Comparison of ENCODE assay signal across 8 mouse cellular contexts in genomic region chr4:120747941-120748866, GRCm38 (mm10). TPM values are rescaled to one million over a fixed set of nuclear protein-coding genes. Genes with fewer than 3 reads are reported as not detected.
DNase-seq lines count a peak whose midpoint lies in the region; ATAC-seq and TF ChIP-seq lines count a peak whose summit lies in the region.

TSS of gene Kcnq4 (minus strand) at chr4:120748612.

- H3K9me3 ChIP-seq in forebrain, embryonic 14.5 days (replicated peaks; ENCODE audit: control insufficient read depth, low read length), result no peaks in the 10 kb centered on the region
- H3K9me3 ChIP-seq in limb, embryonic 12.5 days, result no peaks in the 10 kb centered on the region

- no peak for ATAC-seq in forebrain, embryonic 14.5 days
- ATAC-seq in limb, embryonic 12.5 days (ENCODE audit: insufficient number of reproducible peaks, insufficient read depth, low FRiP score, low TSS enrichment, low read depth), result no peak
- no peak for ATAC-seq in activated CD4-positive, CD25-positive, alpha-beta regulatory T cell, adult 4 months

- 0 out of 2 replicates have a peak, but pooled peaks cover 2% of the 10 kb centered on the region for H3K4me1 ChIP-seq in lung, adult 2 months (ENCODE audit: control insufficient read depth, insufficient read depth, low read length)
- peaks cover 4% of the 10 kb centered on the region; the same call in 1 of the 2 replicates for H3K4me1 ChIP-seq in forebrain, embryonic 14.5 days (ENCODE audit: control insufficient read depth, insufficient read depth, low read length)
- H3K4me1 ChIP-seq in limb, embryonic 12.5 days (replicated peaks), result peaks cover 15% of the 10 kb centered on the region; the same call in 1 of the 2 replicates

- no peak for DNase-seq in lung, adult 2 months
- no peak for DNase-seq in lung, postnatal 25 days (ENCODE audit: low spot score)
- no peak for DNase-seq in forebrain, embryonic 14.5 days (ENCODE audit: low spot score)
- DNase-seq in retina, postnatal 1 day, result peak; percentile 39
- no peak for DNase-seq in cerebellum, adult 18-20 months
- no peak for DNase-seq in cerebellum, postnatal 10 days

- no peak within 1 kb of the TSS for H3K27ac ChIP-seq in forebrain, embryonic 14.5 days (ENCODE audit: low read depth, low read length)
- no peak within 1 kb of the TSS for H3K27ac ChIP-seq in limb, embryonic 12.5 days

- no peak for TF ChIP-seq POLR2A in lung, adult 2 months (IDR thresholded peaks at IDR 0.05; ENCODE audit: borderline replicate concordance, extremely low read depth, low read depth, low read length)

- TF ChIP-seq CTCF in lung, adult 2 months (IDR thresholded peaks at IDR 0.05; ENCODE audit: insufficient read depth, low read length), result no peak

- no peaks in the 10 kb centered on the region for H3K36me3 ChIP-seq in forebrain, embryonic 14.5 days (ENCODE audit: control insufficient read depth, insufficient read depth, low read length)
- H3K36me3 ChIP-seq in limb, embryonic 12.5 days, result no peaks in the 10 kb centered on the region

- peak within 1 kb of the TSS; percentile 62 for H3K9ac ChIP-seq in forebrain, embryonic 14.5 days (ENCODE audit: low read length)
- peak within 1 kb of the TSS; percentile 60 for H3K9ac ChIP-seq in limb, embryonic 12.5 days (replicated peaks)

- peaks cover 44% of the 10 kb centered on the region for H3K27me3 ChIP-seq in forebrain, embryonic 14.5 days (replicated peaks; ENCODE audit: control insufficient read depth, insufficient read depth, low read length)
- H3K27me3 ChIP-seq in limb, embryonic 12.5 days, result peaks cover 91% of the 10 kb centered on the region

- 14% methylated on average over 42 of the region's 42 CpGs for WGBS in lung, adult 2 months
- 2% methylated on average over 42 of the region's 42 CpGs for WGBS in forebrain, embryonic 14.5 days
- WGBS in limb, embryonic 12.5 days, result 2% methylated on average over 42 of the region's 42 CpGs

- peak within 1 kb of the TSS; percentile 12 for H3K4me3 ChIP-seq in lung, adult 2 months (replicated peaks; ENCODE audit: extremely low read depth, low read depth, low read length)
- peak within 1 kb of the TSS; percentile 62 for H3K4me3 ChIP-seq in forebrain, embryonic 14.5 days (ENCODE audit: low read depth, low read length)
- peak within 1 kb of the TSS; percentile 75 for H3K4me3 ChIP-seq in limb, embryonic 12.5 days (replicated peaks)

- H3K4me2 ChIP-seq in forebrain, embryonic 14.5 days (ENCODE audit: low read length), result peak within 1 kb of the TSS; percentile 100
- peak within 1 kb of the TSS; percentile 100 for H3K4me2 ChIP-seq in limb, embryonic 12.5 days

RNA-seq across cellular contexts. Expression of gene Kcnq4, which starts in this region (rescaled TPM):
- polyA plus RNA-seq in lung, adult 2 months (2012; rRNA removed), result 8.2 and 8.3 TPM in 2 replicates
- polyA plus RNA-seq in forebrain, embryonic 14.5 days (2014; fragmentation: Nextera tagmentation; extraction: Ambion mirVana), result 5.0 and 6.5 TPM in 2 replicates
- 6.2 and 7.3 TPM in 2 replicates for polyA plus RNA-seq in limb, embryonic 12.5 days (2016; fragmentation: Nextera tagmentation; extraction: Ambion mirVana)
- polyA plus RNA-seq in activated CD4-positive, CD25-positive, alpha-beta regulatory T cell, adult 4 months (2017; shearing (Covaris generic)), result not detected

Comparison
In these comparisons a context has a peak if more than half of its experiments do, and no peak if none do; other contexts are left out.
1. H3K4me3 ChIP-seq: peak in every context shown above with its lines; median percentile 75 in limb, embryonic 12.5 days; 62 in forebrain, embryonic 14.5 days; 12 in lung, adult 2 months.